ENCODE assay signal across 11 mouse cellular contexts in genomic region chr6:29946568-29946967, GRCm38 (mm10). TPM values are rescaled to one million over a fixed set of nuclear protein-coding genes. Genes with fewer than 3 reads are reported as not detected.
DNase-seq lines count a peak whose midpoint lies in the region; ATAC-seq and TF ChIP-seq lines count a peak whose summit lies in the region.
"Had no signal": no experiment of that assay in that cellular context is flagged by ENCODE, and none has a peak within 500 bp of the region (broad histone marks: within the 10 kb centered on the region; RNA-seq: fewer than 3 reads in every experiment).

No protein-coding gene starts in this region.

- no peaks in the 10 kb centered on the region for H3K4me1 ChIP-seq in forebrain, postnatal 0 days (ENCODE audit: insufficient read depth)
- H3K4me1 ChIP-seq in forebrain, embryonic 11.5 days (replicated peaks; ENCODE audit: control insufficient read depth, insufficient read depth, low read length): no peaks in the 10 kb centered on the region
- no peaks in the 10 kb centered on the region for H3K4me1 ChIP-seq in limb, embryonic 14.5 days (ENCODE audit: control insufficient read depth, insufficient read depth, low read length)
- no peaks in the 10 kb centered on the region for H3K4me1 ChIP-seq in limb, embryonic 10.5 days
- H3K4me1 ChIP-seq: neural tube, embryonic 12.5 days had no signal

- no peaks in the 10 kb centered on the region for H3K9me3 ChIP-seq in forebrain, postnatal 0 days (ENCODE audit: low read length)
- no peaks in the 10 kb centered on the region for H3K9me3 ChIP-seq in forebrain, embryonic 11.5 days (ENCODE audit: control insufficient read depth, low read length)
- H3K9me3 ChIP-seq in limb, embryonic 14.5 days (ENCODE audit: control insufficient read depth, low read length): no peaks in the 10 kb centered on the region
- no peaks in the 10 kb centered on the region for H3K9me3 ChIP-seq in limb, embryonic 10.5 days (replicated peaks)
- H3K9me3 ChIP-seq: neural tube, embryonic 12.5 days had no signal

- no peak overlapping the region for H3K4me2 ChIP-seq in forebrain, postnatal 0 days (ENCODE audit: low read depth)
- H3K4me2 ChIP-seq in forebrain, embryonic 11.5 days (ENCODE audit: low read depth, low read length, severe bottlenecking): no peak overlapping the region
- no peak overlapping the region for H3K4me2 ChIP-seq in limb, embryonic 14.5 days (replicated peaks; ENCODE audit: low read depth, low read length, severe bottlenecking)
- H3K4me2 ChIP-seq: neural tube, embryonic 12.5 days had no signal

- H3K36me3 ChIP-seq in forebrain, postnatal 0 days (ENCODE audit: insufficient read depth): no peaks in the 10 kb centered on the region
- H3K36me3 ChIP-seq in forebrain, embryonic 11.5 days (ENCODE audit: control insufficient read depth, insufficient read depth, low read length): no peaks in the 10 kb centered on the region
- H3K36me3 ChIP-seq in limb, embryonic 14.5 days (ENCODE audit: control insufficient read depth, insufficient read depth, low read length): no peaks in the 10 kb centered on the region
- H3K36me3 ChIP-seq in limb, embryonic 10.5 days: no peaks in the 10 kb centered on the region
- H3K36me3 ChIP-seq: neural tube, embryonic 12.5 days had no signal

- TF ChIP-seq CTCF in forebrain, postnatal 0 days (IDR thresholded peaks at IDR 0.05; ENCODE audit: low read depth): peak; percentile 57

- H3K27ac ChIP-seq in forebrain, postnatal 0 days (ENCODE audit: low read depth, low read length): no peak overlapping the region
- H3K27ac ChIP-seq in forebrain, embryonic 11.5 days (ENCODE audit: low read depth, low read length): no peak overlapping the region
- H3K27ac ChIP-seq in limb, embryonic 14.5 days (replicated peaks; ENCODE audit: low read depth, low read length): no peak overlapping the region
- H3K27ac ChIP-seq in limb, embryonic 10.5 days: no peak overlapping the region
- H3K27ac ChIP-seq: neural tube, embryonic 12.5 days had no signal

- peak; percentile 35 for DNase-seq in forebrain, postnatal 0 days
- no peak for DNase-seq in forebrain, embryonic 11.5 days (ENCODE audit: low spot score)
- peak; percentile 20 for DNase-seq in limb, embryonic 14.5 days (ENCODE audit: low spot score)
- DNase-seq in limb, embryonic 10.5 days (ENCODE audit: low spot score): no peak
- DNase-seq in CD4-positive helper T cell, adult 2 months (ENCODE audit: low read depth, low spot score): peak; percentile 7
- DNase-seq in ovary, postnatal 10 days (ENCODE audit: low spot score): no peak
- DNase-seq in right cerebral cortex, postnatal 10 days (ENCODE audit: low spot score in 2 of 2): no peak
- DNase-seq: gastrocnemius, postnatal 36 days; kidney, adult 11 months had no signal

- no peak for ATAC-seq in forebrain, postnatal 0 days
- ATAC-seq in forebrain, embryonic 11.5 days (replicated peaks; ENCODE audit: low FRiP score): no peak
- no peak for ATAC-seq in limb, embryonic 14.5 days (ENCODE audit: low FRiP score, low read depth)
- ATAC-seq in common myeloid progenitor, adult 5-6 weeks (replicated peaks; ENCODE audit: low read depth, poor library complexity, severe bottlenecking): 0 out of 2 replicates have a peak, but pooled peaks have one; percentile 39

- WGBS in forebrain, postnatal 0 days: 80% methylated on average over 2 of the region's 2 CpGs
- 92% methylated on average over 2 of the region's 2 CpGs for WGBS in forebrain, embryonic 11.5 days
- WGBS in limb, embryonic 14.5 days: 73% methylated on average over 2 of the region's 2 CpGs
- 90% methylated on average over 2 of the region's 2 CpGs for WGBS in limb, embryonic 10.5 days

- no peak overlapping the region for H3K4me3 ChIP-seq in forebrain, postnatal 0 days (ENCODE audit: low read depth, low read length)
- no peak overlapping the region for H3K4me3 ChIP-seq in forebrain, embryonic 11.5 days (ENCODE audit: low read depth, low read length)
- H3K4me3 ChIP-seq in limb, embryonic 14.5 days (replicated peaks; ENCODE audit: low read length): no peak overlapping the region
- no peak overlapping the region for H3K4me3 ChIP-seq in limb, embryonic 10.5 days
- H3K4me3 ChIP-seq: neural tube, embryonic 12.5 days had no signal

- no peaks in the 10 kb centered on the region for H3K27me3 ChIP-seq in forebrain, postnatal 0 days (ENCODE audit: insufficient read depth, low read length)
- H3K27me3 ChIP-seq in forebrain, embryonic 11.5 days (ENCODE audit: control insufficient read depth, insufficient read depth, low read length): no peaks in the 10 kb centered on the region
- no peaks in the 10 kb centered on the region for H3K27me3 ChIP-seq in limb, embryonic 14.5 days (ENCODE audit: control insufficient read depth, insufficient read depth, low read length)
- no peaks in the 10 kb centered on the region for H3K27me3 ChIP-seq in limb, embryonic 10.5 days (ENCODE audit: low read depth, poor library complexity, severe bottlenecking)
- H3K27me3 ChIP-seq: neural tube, embryonic 12.5 days had no signal

- TF ChIP-seq POLR2A in limb, embryonic 14.5 days (IDR thresholded peaks at IDR 0.05; ENCODE audit: borderline replicate concordance, extremely low read depth, insufficient read depth, insufficient read length): no peak

- no peak overlapping the region for H3K9ac ChIP-seq in forebrain, postnatal 0 days
- H3K9ac ChIP-seq in forebrain, embryonic 11.5 days (ENCODE audit: low read length): no peak overlapping the region
- H3K9ac ChIP-seq in limb, embryonic 14.5 days (ENCODE audit: low read depth, low read length, severe bottlenecking): no peak overlapping the region
- H3K9ac ChIP-seq: neural tube, embryonic 12.5 days had no signal

RNA-seq across cellular contexts. Expression of gene Strip2, which starts 29.8 kb away (rescaled TPM):
- total RNA-seq in forebrain, postnatal 0 days (2014; rRNA removed): 9.5 and 14.4 TPM in 2 replicates
- polyA plus RNA-seq in forebrain, postnatal 0 days (2015; fragmentation: Nextera tagmentation; extraction: Ambion mirVana): 4.0 and 5.2 TPM in 2 replicates
- 0.48 and 0.77 TPM in 2 replicates for polyA plus RNA-seq in forebrain, embryonic 11.5 days (2014; fragmentation: Nextera tagmentation; extraction: Ambion mirVana)
- 3.3 and 3.5 TPM in 2 replicates for polyA plus RNA-seq in limb, embryonic 14.5 days (2012; rRNA removed)
- polyA plus RNA-seq in limb, embryonic 14.5 days (2014; fragmentation: Nextera tagmentation; extraction: Ambion mirVana): 2.5 and 2.6 TPM in 2 replicates
- 0.60 and 0.95 TPM in 2 replicates for polyA plus RNA-seq in limb, embryonic 10.5 days (2016; fragmentation: Nextera tagmentation; extraction: Ambion mirVana)
- total RNA-seq in common myeloid progenitor, adult 5-6 weeks (2017): 0.69 TPM in 1 of 2 replicates, not detected in the other

Comparison
In these comparisons a context has a peak if more than half of its experiments do, and no peak if none do; other contexts are left out.
1. DNase-seq: peak in forebrain, postnatal 0 days (single experiment), limb, embryonic 14.5 days (single experiment) and CD4-positive helper T cell, adult 2 months (single experiment); none in forebrain, embryonic 11.5 days (single experiment), limb, embryonic 10.5 days (single experiment), ovary, postnatal 10 days (single experiment) and right cerebral cortex, postnatal 10 days (0 of 2).